Mouse (Mus musculus) brain, embryonic 14.5 days (tissue): Measurements from ENCODE around the gene Ift52.

Experiments
- CTCF ChIP-seq: fragments of 200-500 bp; IDR thresholded peaks from 2 replicates; pipeline ENCODE4 v1.5.1; 2012; ENCODE audit warnings: inconsistent platforms, mild to moderate bottlenecking, moderate library complexity, borderline replicate concordance; ENCODE audit not compliant: insufficient read depth, insufficient read length; ENCODE audit errors: extremely low read depth
- POLR2A ChIP-seq: fragments of 200-500 bp; IDR thresholded peaks from 2 replicates; pipeline ENCODE4 v1.6.1; 2012; ENCODE audit warnings: mild to moderate bottlenecking, inconsistent platforms, borderline replicate concordance; ENCODE audit not compliant: poor library complexity, insufficient read depth, insufficient read length, severe bottlenecking; ENCODE audit errors: extremely low read depth

DNA sequence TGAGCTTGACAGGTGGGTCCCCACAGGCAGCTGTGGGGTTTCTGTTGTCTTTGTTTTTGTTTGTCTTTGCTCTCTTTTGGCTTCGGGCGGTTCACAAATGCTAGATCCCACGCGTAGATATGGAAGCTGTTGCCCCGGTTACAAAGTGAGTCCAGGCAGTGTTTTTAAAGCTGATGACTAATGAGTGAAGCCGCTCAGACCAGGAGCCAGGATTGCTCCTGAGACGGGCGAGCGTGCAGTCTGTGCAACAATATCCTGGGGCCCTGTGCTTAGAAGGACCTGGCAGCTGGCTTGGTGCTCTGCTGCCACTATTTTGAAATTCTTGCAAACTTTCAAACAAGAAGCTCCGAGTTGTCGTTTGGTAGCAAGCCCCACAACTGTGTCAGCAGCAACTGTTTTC, 43.5 kb upstream of the Ift52 start:
- no peak for TF ChIP-seq CTCF
- TF ChIP-seq POLR2A, result no peak
